Mouse (Mus musculus) liver, embryonic 16.5 days (tissue): ENCODE results near the gene Rmi2. TPM values are rescaled to one million over a fixed set of nuclear protein-coding genes. Genes with fewer than 3 reads are reported as not detected.
"Not testable (repeated sequence)": the region's sequence is repeated elsewhere in the genome, so short reads cannot be mapped to it uniquely, and the experiment has no call there.

Experiments used
- ATAC-seq: fragments of 200-750 bp; cut with Nextera tagmentation; 2 replicates; pipeline ENCODE4 v1.8.0; 2017; ENCODE audit warnings: low read depth, mild to moderate bottlenecking, moderate number of reproducible peaks, moderate library complexity
- H3K27ac ChIP-seq: fragments of 300-500 bp; sonication (generic); 2 replicates; pipeline ENCODE4 v1.5.1; 2014; ENCODE audit warnings: mild to moderate bottlenecking, low read length
- H3K27me3 ChIP-seq: fragments of 300-500 bp; sonication (generic); 2 replicates; pipeline ENCODE4 v1.6.1; 2014; ENCODE audit warnings: low read depth, low read length, mixed read lengths; ENCODE audit not compliant: control insufficient read depth, insufficient read depth
- H3K36me3 ChIP-seq: fragments of 300-500 bp; sonication (generic); 2 replicates; pipeline ENCODE4 v1.6.1; 2014; ENCODE audit warnings: mild to moderate bottlenecking; ENCODE audit not compliant: control insufficient read depth, insufficient read depth
- H3K4me1 ChIP-seq: fragments of 300-500 bp; sonication (generic); 2 replicates; pipeline ENCODE4 v1.6.1; 2014; ENCODE audit warnings: low read depth, low read length, mixed read lengths; ENCODE audit not compliant: control insufficient read depth
- H3K4me2 ChIP-seq: fragments of 300-500 bp; sonication (generic); 2 replicates; pipeline ENCODE4 v1.6.1; 2014; ENCODE audit warnings: low read depth, low read length, mixed read lengths
- H3K4me3 ChIP-seq: fragments of 300-500 bp; sonication (generic); 2 replicates; pipeline ENCODE4 v1.5.1; 2014; ENCODE audit warnings: low read depth, mild to moderate bottlenecking, low read length
- H3K9ac ChIP-seq: fragments of 300-500 bp; sonication (generic); 2 replicates; pipeline ENCODE4 v1.6.1; 2014; ENCODE audit warnings: low read depth, low read length
- H3K9me3 ChIP-seq: fragments of 300-500 bp; sonication (generic); replicated peaks from 2 replicates; pipeline ENCODE4 v1.6.1; 2016; ENCODE audit warnings: low read length; ENCODE audit not compliant: control insufficient read depth
- WGBS: fragments of 180-500 bp; shearing (Covaris S2); extraction: QIAGEN DNeasy Blood & Tissue Kit; methylation state at CpG from one replicate; pipeline ENCODE4 v1.1.7; 2014; ENCODE audit not compliant: insufficient replicate concordance; 5-methylcytosine and 5-hydroxymethylcytosine counted together
- polyA plus RNA-seq: library from polyadenylated mRNA; unstranded; fragments of >200 nt; fragmentation: Nextera tagmentation; extraction: Ambion mirVana; gene quantifications from 2 replicates; pipeline ENCODE4 v1.2.1, GENCODE M21; 2015

The Rmi2 gene
- polyA plus RNA-seq, 1 experiment from 2014 or later, result 1.2 TPM

DNA sequence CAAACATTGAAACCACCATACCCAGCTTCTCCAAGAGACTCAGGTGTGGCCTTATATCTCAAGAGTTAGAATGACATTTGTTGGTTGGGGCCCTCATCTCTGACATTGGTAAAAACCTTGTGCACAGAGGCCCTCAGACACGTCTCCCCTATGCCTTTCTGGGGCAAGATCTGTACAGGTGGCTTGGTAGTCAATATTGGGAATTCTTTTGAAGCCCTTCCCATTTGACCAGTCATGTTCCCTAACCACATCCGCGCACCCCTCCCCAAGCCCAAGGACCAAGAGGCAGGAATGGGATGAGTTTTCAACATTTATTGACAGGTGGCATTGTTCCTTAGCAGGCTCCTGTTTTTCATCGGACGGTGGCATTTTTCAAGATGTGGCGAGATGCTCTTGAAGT is 38.8 kb upstream of the Rmi2 start, which contains the start of gene Prm2:
TSS of gene Prm2 (minus strand) at position 101 of the 400 bp plus-strand sequence.
- H3K4me2 ChIP-seq, result no peak within 1 kb of the TSS
- peaks cover 13% of the 10 kb centered on the region for H3K27me3 ChIP-seq
- no peak for ATAC-seq

GRCm38 (mm10) chr16:10802420-10802819 is 32.4 kb upstream of the Rmi2 start:
- not testable (repeated sequence) for H3K27ac ChIP-seq, H3K27me3 ChIP-seq, H3K4me2 ChIP-seq, H3K9ac ChIP-seq, ATAC-seq, H3K36me3 ChIP-seq, H3K9me3 ChIP-seq, H3K4me1 ChIP-seq, H3K4me3 ChIP-seq
- WGBS, result 64% methylated on average over 3 of the region's 3 CpGs

More for the DNA sequence above, 38.8 kb upstream of the Rmi2 start, which contains the start of gene Prm2:
- H3K27ac ChIP-seq, result no peak within 1 kb of the TSS
- no peaks in the 10 kb centered on the region for H3K4me1 ChIP-seq
- 63% methylated on average over 6 of the region's 6 CpGs for WGBS
- no peak within 1 kb of the TSS for H3K4me3 ChIP-seq
- H3K9ac ChIP-seq, result no peak within 1 kb of the TSS
- H3K9me3 ChIP-seq, result no peaks in the 10 kb centered on the region
- no peaks in the 10 kb centered on the region for H3K36me3 ChIP-seq

GRCm38 (mm10) chr16:10805789-10806527 is 28.9 kb upstream of the Rmi2 start, which contains the start of gene Prm1:
Prm1 (minus strand) TSS chr16:10805839.
- ATAC-seq, result no peak
- no peaks in the 10 kb centered on the region for H3K4me1 ChIP-seq
- no peak within 1 kb of the TSS for H3K4me3 ChIP-seq
- no peaks in the 10 kb centered on the region for H3K36me3 ChIP-seq
- H3K27ac ChIP-seq, result no peak within 1 kb of the TSS
- 51% methylated on average over 10 of the region's 10 CpGs for WGBS
- no peak within 1 kb of the TSS for H3K4me2 ChIP-seq
- no peaks in the 10 kb centered on the region for H3K27me3 ChIP-seq
- H3K9ac ChIP-seq, result no peak within 1 kb of the TSS
- H3K9me3 ChIP-seq, result no peaks in the 10 kb centered on the region

GRCm38 (mm10) chr16:10810376-10810775 is 24.5 kb upstream of the Rmi2 start:
- Histone ChIP-seq H3K4me2 (no peak overlapping the region), H3K4me1 (peaks cover 4% of the 10 kb centered on the region; the same call in 1 of the 2 replicates), H3K9ac (no peak overlapping the region), H3K36me3 (no peaks in the 10 kb centered on the region), H3K27ac (no peak overlapping the region), H3K9me3 (no peaks in the 10 kb centered on the region), H3K4me3 (no peak overlapping the region), H3K27me3 (no peaks in the 10 kb centered on the region)
- WGBS, result 54% methylated on average over 1 of the region's 1 CpGs
- ATAC-seq, result no peak

GRCm38 (mm10) chr16:10812865-10813371 is 21.9 kb upstream of the Rmi2 start, which contains the start of gene Gm11172:
Gm11172 (plus strand) TSS chr16:10812915.
- Histone ChIP-seq H3K4me2 (no peak within 1 kb of the TSS), H3K4me3 (no peak within 1 kb of the TSS), H3K27me3 (no peaks in the 10 kb centered on the region), H3K9me3 (no peaks in the 10 kb centered on the region), H3K36me3 (no peaks in the 10 kb centered on the region), H3K9ac (no peak within 1 kb of the TSS), H3K4me1 (peaks cover 4% of the 10 kb centered on the region; the same call in 1 of the 2 replicates), H3K27ac (no peak within 1 kb of the TSS)
- WGBS, result 21% methylated on average over 2 of the region's 2 CpGs
- no peak for ATAC-seq

GRCm38 (mm10) chr16:10813726-10814125 is 21.1 kb upstream of the Rmi2 start:
- no peak overlapping the region for H3K4me2 ChIP-seq
- H3K27ac ChIP-seq, result no peak overlapping the region
- H3K27me3 ChIP-seq, result peaks cover 3% of the 10 kb centered on the region; the same call in 1 of the 2 replicates
- WGBS, result 45% methylated on average over 4 of the region's 4 CpGs
- H3K36me3 ChIP-seq, result no peaks in the 10 kb centered on the region
- no peak for ATAC-seq
- no peaks in the 10 kb centered on the region for H3K9me3 ChIP-seq
- no peak overlapping the region for H3K9ac ChIP-seq
- peaks cover 4% of the 10 kb centered on the region; the same call in 1 of the 2 replicates for H3K4me1 ChIP-seq
- no peak overlapping the region for H3K4me3 ChIP-seq

GRCm38 (mm10) chr16:10814864-10815263 is 20.0 kb upstream of the Rmi2 start:
- peaks cover 4% of the 10 kb centered on the region; the same call in 1 of the 2 replicates for H3K4me1 ChIP-seq
- H3K36me3 ChIP-seq, result no peaks in the 10 kb centered on the region
- ATAC-seq, result no peak
- no peak overlapping the region for H3K9ac ChIP-seq
- H3K4me3 ChIP-seq, result no peak overlapping the region
- H3K27me3 ChIP-seq, result peaks cover 3% of the 10 kb centered on the region; the same call in 1 of the 2 replicates
- no peak overlapping the region for H3K4me2 ChIP-seq
- H3K27ac ChIP-seq, result no peak overlapping the region
- no peaks in the 10 kb centered on the region for H3K9me3 ChIP-seq
- 27% methylated on average over 4 of the region's 4 CpGs for WGBS

- Histone ChIP-seq H3K4me3 (no peak overlapping the region), H3K9ac (no peak overlapping the region), H3K9me3 (no peaks in the 10 kb centered on the region), H3K27me3 (peaks cover 3% of the 10 kb centered on the region; the same call in 1 of the 2 replicates), H3K36me3 (no peaks in the 10 kb centered on the region), H3K4me2 (no peak overlapping the region), H3K4me1 (peaks cover 4% of the 10 kb centered on the region; the same call in 1 of the 2 replicates), H3K27ac (no peak overlapping the region)
- WGBS, result 68% methylated on average over 4 of the region's 4 CpGs
- no peak for ATAC-seq
These were observed 16.2 kb upstream of the Rmi2 start for GRCm38 (mm10) chr16:10818579-10819135.

DNA sequence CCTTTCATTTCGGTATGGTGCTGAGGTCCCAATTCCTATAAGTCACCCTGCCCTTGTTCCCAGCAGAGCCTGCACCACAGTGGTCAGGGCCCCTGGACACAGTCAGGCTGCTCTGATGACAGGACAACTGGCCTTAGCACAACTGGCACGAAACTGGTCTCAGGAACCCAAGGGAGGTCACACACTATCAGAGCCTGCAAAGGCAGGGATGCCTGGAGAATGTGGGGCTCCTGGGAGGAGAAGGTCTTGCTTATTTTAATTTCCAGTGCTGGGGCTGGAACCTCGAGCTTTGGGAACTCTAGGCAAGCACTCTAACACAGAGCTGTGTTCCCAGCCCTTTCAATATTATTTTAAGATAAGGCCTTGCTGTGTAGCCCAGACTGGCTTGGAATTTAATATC is 14.9 kb upstream of the Rmi2 start:
- no peaks in the 10 kb centered on the region; the same call in 1 of the 2 replicates for H3K4me1 ChIP-seq
- H3K27ac ChIP-seq, result no peak overlapping the region
- no peak overlapping the region for H3K4me2 ChIP-seq
- H3K36me3 ChIP-seq, result no peaks in the 10 kb centered on the region
- 57% methylated on average over 3 of the region's 3 CpGs for WGBS
- no peak overlapping the region for H3K4me3 ChIP-seq
- peaks cover 3% of the 10 kb centered on the region; the same call in 1 of the 2 replicates for H3K27me3 ChIP-seq
- no peak for ATAC-seq
- no peak overlapping the region for H3K9ac ChIP-seq
- H3K9me3 ChIP-seq, result no peaks in the 10 kb centered on the region
